Comparison of ENCODE assay signal across 14 mouse cellular contexts in genomic region chr10:10307384-10307783, GRCm38 (mm10).
A peak's percentile ranks its signal among the peaks of the same experiment; 100 is the strongest.
DNase-seq lines count a peak whose midpoint lies in the region; ATAC-seq and TF ChIP-seq lines count a peak whose summit lies in the region.
"Had no signal": no experiment of that assay in that cellular context is flagged by ENCODE, and none has a peak within 500 bp of the region (broad histone marks: within the 10 kb centered on the region; RNA-seq: fewer than 3 reads in every experiment).

No protein-coding gene starts in this region.

- no peak overlapping the region for H3K4me3 ChIP-seq in kidney, embryonic 15.5 days (replicated peaks)
- H3K4me3 ChIP-seq in MEL (ENCODE audit: control insufficient read depth in 1 of 2, insufficient read depth in 1 of 2, low read depth in 2 of 2, low read length in 2 of 2): no peak overlapping the region
- H3K4me3 ChIP-seq in kidney, postnatal 0 days (replicated peaks; ENCODE audit: low read depth, low read length): no peak overlapping the region
- no peak overlapping the region for H3K4me3 ChIP-seq in left cerebral cortex, adult 2 months
- H3K4me3 ChIP-seq: forebrain, embryonic 13.5 days; heart, adult 2 months; hindbrain, embryonic 12.5 days; limb, embryonic 12.5 days; midbrain, embryonic 15.5 days had no signal

- H3K27ac ChIP-seq in kidney, embryonic 15.5 days: no peak overlapping the region
- H3K27ac ChIP-seq in MEL (ENCODE audit: control insufficient read depth, low read depth, low read length): no peak overlapping the region
- no peak overlapping the region for H3K27ac ChIP-seq in kidney, postnatal 0 days
- H3K27ac ChIP-seq in left cerebral cortex, adult 2 months: no peak overlapping the region
- H3K27ac ChIP-seq: forebrain, embryonic 13.5 days; heart, adult 2 months; hindbrain, embryonic 12.5 days; limb, embryonic 12.5 days; midbrain, embryonic 15.5 days had no signal

- DNase-seq in kidney, adult 11 months: no peak
- peak; percentile 3 for DNase-seq in MEL (ENCODE audit: low read depth, low spot score)
- no peak for DNase-seq in kidney, postnatal 0 days (ENCODE audit: low spot score)
- no peak for DNase-seq in ovary, postnatal 10 days (ENCODE audit: low spot score)
- no peak for DNase-seq in cerebellum, adult 18-20 months
- no peak for DNase-seq in left cerebral cortex, adult 2 months (ENCODE audit: extremely low spot score in 1 of 2, low spot score in 2 of 2)
- DNase-seq: embryo, embryonic 11 days; heart, adult 2 months had no signal

- no peak for TF ChIP-seq POLR2A in MEL (IDR thresholded peaks at IDR 0.05; ENCODE audit: control insufficient read depth in 1 of 2, insufficient read depth in 1 of 2, low read depth in 1 of 2, low read length in 2 of 2, poor library complexity in 1 of 2)

- no peak overlapping the region for H3K9ac ChIP-seq in kidney, embryonic 15.5 days
- H3K9ac ChIP-seq in MEL (ENCODE audit: control insufficient read depth, low read depth, low read length, poor library complexity, severe bottlenecking): no peak overlapping the region
- no peak overlapping the region for H3K9ac ChIP-seq in kidney, postnatal 0 days (ENCODE audit: low read depth, low read length)
- H3K9ac ChIP-seq: forebrain, embryonic 13.5 days; hindbrain, embryonic 12.5 days; limb, embryonic 12.5 days; midbrain, embryonic 15.5 days had no signal

- peaks cover 7% of the 10 kb centered on the region for H3K4me1 ChIP-seq in kidney, embryonic 15.5 days
- H3K4me1 ChIP-seq in MEL (ENCODE audit: control insufficient read depth in 1 of 2, insufficient read depth in 2 of 2, low read length in 2 of 2): no peaks in the 10 kb centered on the region
- H3K4me1 ChIP-seq in kidney, postnatal 0 days (replicated peaks; ENCODE audit: insufficient read depth, low read length): no peaks in the 10 kb centered on the region
- H3K4me1 ChIP-seq: forebrain, embryonic 13.5 days; hindbrain, embryonic 12.5 days; limb, embryonic 12.5 days; midbrain, embryonic 15.5 days had no signal

- H3K27me3 ChIP-seq in kidney, embryonic 15.5 days: peaks cover 62% of the 10 kb centered on the region
- no peaks in the 10 kb centered on the region for H3K27me3 ChIP-seq in MEL (ENCODE audit: control insufficient read depth in 1 of 2, insufficient read depth in 2 of 2, low read length in 2 of 2)
- H3K27me3 ChIP-seq in kidney, postnatal 0 days (ENCODE audit: insufficient read depth, low read length): no peaks in the 10 kb centered on the region
- H3K27me3 ChIP-seq: forebrain, embryonic 13.5 days; hindbrain, embryonic 12.5 days; limb, embryonic 12.5 days; midbrain, embryonic 15.5 days had no signal

- H3K9me3 ChIP-seq in kidney, embryonic 15.5 days (replicated peaks): no peaks in the 10 kb centered on the region
- no peaks in the 10 kb centered on the region for H3K9me3 ChIP-seq in MEL (replicated peaks; ENCODE audit: insufficient read depth, low read length)
- no peaks in the 10 kb centered on the region for H3K9me3 ChIP-seq in kidney, postnatal 0 days (replicated peaks; ENCODE audit: low read length)
- H3K9me3 ChIP-seq: forebrain, embryonic 13.5 days; hindbrain, embryonic 12.5 days; limb, embryonic 12.5 days; midbrain, embryonic 15.5 days had no signal

- H3K36me3 ChIP-seq in kidney, embryonic 15.5 days: no peaks in the 10 kb centered on the region
- no peaks in the 10 kb centered on the region for H3K36me3 ChIP-seq in MEL (ENCODE audit: control insufficient read depth in 1 of 2, insufficient read depth in 2 of 2, low read length in 2 of 2)
- H3K36me3 ChIP-seq in kidney, postnatal 0 days (ENCODE audit: insufficient read depth, low read length): no peaks in the 10 kb centered on the region
- H3K36me3 ChIP-seq: hindbrain, embryonic 12.5 days; limb, embryonic 12.5 days; midbrain, embryonic 15.5 days had no signal

- TF ChIP-seq CTCF in MEL (IDR thresholded peaks at IDR 0.05 in 2 of 3, conservative IDR thresholded peaks at IDR 0.05 in 1 of 3; ENCODE audit: control insufficient read depth in 1 of 3, insufficient read depth in 1 of 3, low read depth in 2 of 3, low read length in 3 of 3, poor library complexity in 1 of 3, severe bottlenecking in 1 of 3): no peak
- no peak for TF ChIP-seq CTCF in kidney, postnatal 0 days (IDR thresholded peaks at IDR 0.05; ENCODE audit: low read depth)
- no peak for TF ChIP-seq CTCF in left cerebral cortex, adult 2 months (IDR thresholded peaks at IDR 0.05)

- no peak for TF ChIP-seq EP300 in MEL (IDR thresholded peaks at IDR 0.05; ENCODE audit: low read depth in 1 of 2, low read length in 2 of 2)

- peak; percentile 43; the same call in 1 of the 2 replicates for ATAC-seq in kidney, embryonic 15.5 days (replicated peaks; ENCODE audit: low FRiP score)
- peak; percentile 36; the same call in 1 of the 2 replicates for ATAC-seq in kidney, postnatal 0 days (replicated peaks; ENCODE audit: low FRiP score, low read depth)
- ATAC-seq in megakaryocyte, adult 5-6 weeks (ENCODE audit: poor library complexity, severe bottlenecking): peak; percentile 35; the same call in 1 of the 2 replicates
- ATAC-seq: forebrain, embryonic 13.5 days; midbrain, embryonic 15.5 days had no signal

- 71% methylated on average over 5 of the region's 5 CpGs for WGBS in kidney, embryonic 15.5 days
- WGBS in kidney, postnatal 0 days: 73% methylated on average over 5 of the region's 5 CpGs

- no peaks in the 10 kb centered on the region for H3K79me2 ChIP-seq in MEL (ENCODE audit: control insufficient read depth, insufficient read depth, low read length, poor library complexity)

- no peak overlapping the region for H3K4me2 ChIP-seq in kidney, embryonic 15.5 days
- no peak overlapping the region for H3K4me2 ChIP-seq in kidney, postnatal 0 days (ENCODE audit: low read length)
- H3K4me2 ChIP-seq: forebrain, embryonic 13.5 days; hindbrain, embryonic 12.5 days; limb, embryonic 12.5 days; midbrain, embryonic 15.5 days had no signal

- intact Hi-C loops in left cerebral cortex, adult 2 months (cut with DNase I): no loop called here

- no peak for TF ChIP-seq RAD21 in MEL (IDR thresholded peaks at IDR 0.05; ENCODE audit: low read depth, low read length)

TF ChIP-seq in MEL, 35 proteins besides CTCF, POLR2A, EP300 and RAD21:
- TF ChIP-seq GABPA (IDR thresholded peaks at IDR 0.05; ENCODE audit: low read depth, low read length) (no peak), CHD2 (IDR thresholded peaks at IDR 0.05; ENCODE audit: low read length) (no peak), ZMIZ1 (IDR thresholded peaks at IDR 0.05; ENCODE audit: low read depth, low read length) (no peak), MAX (IDR thresholded peaks at IDR 0.05; ENCODE audit: low read length) (no peak)
